9 mouse cellular contexts compared by ENCODE assay signal in the genomic region with DNA sequence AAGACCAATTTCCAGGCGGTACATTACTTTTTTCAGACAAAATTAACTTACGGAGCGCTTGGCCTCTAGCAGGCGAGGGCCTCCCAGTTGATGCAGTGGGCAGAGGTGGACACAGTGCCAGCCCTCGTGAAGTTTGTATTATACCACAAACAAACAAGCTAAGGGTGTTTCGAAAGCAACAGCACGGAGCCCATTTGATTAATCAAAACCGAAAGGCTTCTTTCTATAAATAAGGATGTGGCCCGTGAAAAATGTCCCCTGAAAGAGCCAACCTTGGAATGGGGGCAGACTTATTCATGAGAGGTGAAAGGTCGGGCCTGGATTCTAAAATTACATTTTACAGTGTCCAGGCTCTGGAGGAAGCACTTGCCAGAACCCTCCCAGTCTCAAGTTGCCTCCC. TPM values are rescaled to one million over a fixed set of nuclear protein-coding genes. Genes with fewer than 3 reads are reported as not detected.
A peak's percentile ranks its signal among the peaks of the same experiment; 100 is the strongest.
DNase-seq lines count a peak whose midpoint lies in the region; ATAC-seq and TF ChIP-seq lines count a peak whose summit lies in the region.
"Had no signal": no experiment of that assay in that cellular context is flagged by ENCODE, and none has a peak within 500 bp of the region (broad histone marks: within the 10 kb centered on the region; RNA-seq: fewer than 3 reads in every experiment).

No protein-coding gene starts in this region.

- H3K9ac ChIP-seq in forebrain, embryonic 12.5 days, result peak overlapping the region; percentile 76
- no peak overlapping the region for H3K9ac ChIP-seq in intestine, embryonic 14.5 days (ENCODE audit: low read length)
- no peak overlapping the region for H3K9ac ChIP-seq in lung, postnatal 0 days (replicated peaks; ENCODE audit: low read depth)

- 44% methylated on average over 10 of the region's 10 CpGs for WGBS in forebrain, embryonic 12.5 days
- 42% methylated on average over 10 of the region's 10 CpGs for WGBS in intestine, embryonic 14.5 days
- WGBS in lung, postnatal 0 days, result 39% methylated on average over 10 of the region's 10 CpGs
- 86% methylated on average over 10 of the region's 10 CpGs for WGBS in thymus, adult 2 months

- intact Hi-C loops in gastrocnemius, adult 2 months (cut with DNase I), result no loop called here

- peak overlapping the region; percentile 78 for H3K4me2 ChIP-seq in forebrain, embryonic 12.5 days
- H3K4me2 ChIP-seq in intestine, embryonic 14.5 days (ENCODE audit: low read length), result peak overlapping the region; percentile 73
- H3K4me2 ChIP-seq in lung, postnatal 0 days (replicated peaks; ENCODE audit: low read depth, low read length), result peak overlapping the region; percentile 93

- no peak for ATAC-seq in forebrain, embryonic 12.5 days (ENCODE audit: low FRiP score)
- no peak; the same call in 1 of the 2 replicates for ATAC-seq in intestine, embryonic 14.5 days (replicated peaks; ENCODE audit: low FRiP score, low TSS enrichment, low read depth)
- peak; percentile 2; the same call in 1 of the 2 replicates for ATAC-seq in lung, postnatal 0 days
- ATAC-seq in monocyte, adult 5-6 weeks (replicated peaks; ENCODE audit: insufficient number of reproducible peaks, low FRiP score, low TSS enrichment, poor library complexity, severe bottlenecking), result no peak

- H3K4me3 ChIP-seq in gastrocnemius, adult 2 months, result peak overlapping the region; percentile 93
- H3K4me3 ChIP-seq in forebrain, embryonic 12.5 days (replicated peaks), result peak overlapping the region; percentile 69
- peak overlapping the region; percentile 78 for H3K4me3 ChIP-seq in intestine, embryonic 14.5 days (ENCODE audit: low read depth, low read length)
- H3K4me3 ChIP-seq in lung, postnatal 0 days (ENCODE audit: low read depth, low read length), result peak overlapping the region; percentile 71; the same call in 1 of the 2 replicates
- no peak overlapping the region for H3K4me3 ChIP-seq in thymus, adult 2 months (ENCODE audit: control insufficient read depth, insufficient read depth, low read length)

- peak; percentile 65 for DNase-seq in gastrocnemius, adult 2 months
- DNase-seq in gastrocnemius, postnatal 10 days, result no peak
- no peak for DNase-seq in intestine, embryonic 14.5 days (ENCODE audit: low spot score)
- DNase-seq in lung, postnatal 0 days (ENCODE audit: low spot score), result peak; percentile 50
- DNase-seq in thymus, adult 2 months, result no peak
- DNase-seq in thymus, adult 18-20 months, result no peak

- H3K36me3 ChIP-seq in forebrain, embryonic 12.5 days (replicated peaks), result no peaks in the 10 kb centered on the region
- no peaks in the 10 kb centered on the region for H3K36me3 ChIP-seq in intestine, embryonic 14.5 days (ENCODE audit: control insufficient read depth, insufficient read depth, low read length)
- H3K36me3 ChIP-seq in lung, postnatal 0 days (ENCODE audit: insufficient read depth, low read length), result no peaks in the 10 kb centered on the region
- H3K36me3 ChIP-seq in thymus, adult 2 months (ENCODE audit: control insufficient read depth, insufficient read depth, low read length), result no peaks in the 10 kb centered on the region

- H3K27me3 ChIP-seq in forebrain, embryonic 12.5 days, result no peaks in the 10 kb centered on the region
- H3K27me3 ChIP-seq in intestine, embryonic 14.5 days (replicated peaks; ENCODE audit: control insufficient read depth, insufficient read depth, low read length), result no peaks in the 10 kb centered on the region
- no peaks in the 10 kb centered on the region for H3K27me3 ChIP-seq in lung, postnatal 0 days (replicated peaks; ENCODE audit: insufficient read depth, low read length)
- no peaks in the 10 kb centered on the region for H3K27me3 ChIP-seq in thymus, adult 2 months (ENCODE audit: control insufficient read depth, insufficient read depth, low read length)

- TF ChIP-seq POLR2A in thymus, adult 2 months (IDR thresholded peaks at IDR 0.05; ENCODE audit: control insufficient read depth, extremely low read depth, insufficient read depth, low read length, poor library complexity), result no peak

- peak overlapping the region; percentile 96 for H3K27ac ChIP-seq in gastrocnemius, adult 2 months
- H3K27ac ChIP-seq in forebrain, embryonic 12.5 days, result peak overlapping the region; percentile 56
- peak overlapping the region; percentile 83 for H3K27ac ChIP-seq in intestine, embryonic 14.5 days (ENCODE audit: low read depth)
- peak overlapping the region; percentile 77 for H3K27ac ChIP-seq in lung, postnatal 0 days (ENCODE audit: low read length)
- no peak overlapping the region for H3K27ac ChIP-seq in thymus, adult 2 months (ENCODE audit: control insufficient read depth, insufficient read depth, low read length)

- no peak for TF ChIP-seq EP300 in lung, postnatal 0 days (IDR thresholded peaks at IDR 0.05)

- H3K4me1 ChIP-seq in forebrain, embryonic 12.5 days, result peaks cover 18% of the 10 kb centered on the region
- peaks cover 18% of the 10 kb centered on the region for H3K4me1 ChIP-seq in intestine, embryonic 14.5 days (replicated peaks; ENCODE audit: control insufficient read depth, insufficient read depth, low read length)
- H3K4me1 ChIP-seq in lung, postnatal 0 days (ENCODE audit: insufficient read depth, low read depth, low read length), result peaks cover 16% of the 10 kb centered on the region
- peaks cover 9% of the 10 kb centered on the region for H3K4me1 ChIP-seq in thymus, adult 2 months (replicated peaks; ENCODE audit: control insufficient read depth, insufficient read depth, low read length)

- no peaks in the 10 kb centered on the region for H3K9me3 ChIP-seq in forebrain, embryonic 12.5 days
- no peaks in the 10 kb centered on the region for H3K9me3 ChIP-seq in intestine, embryonic 14.5 days (ENCODE audit: control insufficient read depth, low read length)
- no peaks in the 10 kb centered on the region for H3K9me3 ChIP-seq in lung, postnatal 0 days (ENCODE audit: low read length)

- no peak for TF ChIP-seq CTCF in gastrocnemius, adult 2 months (IDR thresholded peaks at IDR 0.05)
- no peak for TF ChIP-seq CTCF in lung, postnatal 0 days (IDR thresholded peaks at IDR 0.05)
- no peak for TF ChIP-seq CTCF in thymus, adult 2 months (IDR thresholded peaks at IDR 0.05; ENCODE audit: borderline replicate concordance, control insufficient read depth, extremely low read depth, insufficient read depth, low read length, poor library complexity)

RNA-seq across cellular contexts. Expression of a gene that starts 0.6 kb away (rescaled TPM):
- total RNA-seq in gastrocnemius, adult 2 months (2021), result 10 to 100 TPM; 17.1 to 30.1 TPM
- 10 to 100 TPM; 24.3 to 30.7 TPM for total RNA-seq in gastrocnemius, postnatal 10 days (2021)
- polyA plus RNA-seq in forebrain, embryonic 12.5 days (2016; fragmentation: Nextera tagmentation; extraction: Ambion mirVana), result 11.0 TPM in 2 replicates
- 62.7 and 77.2 TPM in 2 replicates for polyA plus RNA-seq in intestine, embryonic 14.5 days (2014; fragmentation: Nextera tagmentation; extraction: Ambion mirVana)
- polyA plus RNA-seq in lung, postnatal 0 days (2015; fragmentation: Nextera tagmentation; extraction: Ambion mirVana), result 76.9 and 86.2 TPM in 2 replicates
- polyA plus RNA-seq in thymus, adult 2 months (2012; rRNA removed), result 18.8 and 19.4 TPM in 2 replicates
- 53.6 to 72.6 TPM (median 70.6 TPM) in 3 replicates for total RNA-seq in monocyte, adult 5-6 weeks (2017)

RNA-seq across cellular contexts. Expression of a gene that starts 30.1 kb away (rescaled TPM):
- total RNA-seq in gastrocnemius, adult 2 months (2021), result not detected
- not detected for total RNA-seq in gastrocnemius, postnatal 10 days (2021)
- not detected in 2 replicates for polyA plus RNA-seq in forebrain, embryonic 12.5 days (2016; fragmentation: Nextera tagmentation; extraction: Ambion mirVana)
- polyA plus RNA-seq in intestine, embryonic 14.5 days (2014; fragmentation: Nextera tagmentation; extraction: Ambion mirVana), result not detected in 2 replicates
- polyA plus RNA-seq in lung, postnatal 0 days (2015; fragmentation: Nextera tagmentation; extraction: Ambion mirVana), result not detected in 2 replicates
- polyA plus RNA-seq in thymus, adult 2 months (2012; rRNA removed), result not detected in 2 replicates
- total RNA-seq in monocyte, adult 5-6 weeks (2017), result not detected in 3 replicates
- total RNA-seq: hematopoietic stem cell, adult 5-6 weeks had no signal

RNA-seq across cellular contexts. Expression of a gene that starts 59.6 kb away (rescaled TPM):
- not detected for total RNA-seq in gastrocnemius, adult 2 months (2021)
- total RNA-seq in gastrocnemius, postnatal 10 days (2021), result not detected
- not detected in 2 replicates for polyA plus RNA-seq in forebrain, embryonic 12.5 days (2016; fragmentation: Nextera tagmentation; extraction: Ambion mirVana)
- polyA plus RNA-seq in intestine, embryonic 14.5 days (2014; fragmentation: Nextera tagmentation; extraction: Ambion mirVana), result not detected in 2 replicates
- polyA plus RNA-seq in lung, postnatal 0 days (2015; fragmentation: Nextera tagmentation; extraction: Ambion mirVana), result not detected in 2 replicates
- polyA plus RNA-seq in thymus, adult 2 months (2012; rRNA removed), result not detected in 2 replicates
- total RNA-seq in monocyte, adult 5-6 weeks (2017), result not detected in 3 replicates
- total RNA-seq: hematopoietic stem cell, adult 5-6 weeks had no signal

Comparison
In these comparisons a context has a peak if more than half of its experiments do, and no peak if none do; other contexts are left out.
1. DNase-seq: peak in gastrocnemius, adult 2 months (single experiment) and lung, postnatal 0 days (single experiment); none in gastrocnemius, postnatal 10 days (single experiment), intestine, embryonic 14.5 days (single experiment), thymus, adult 2 months (single experiment) and thymus, adult 18-20 months (0 of 2).
2. Peak in every context shown above with its lines, with median percentiles within 50 percentile points of each other: H3K4me2 ChIP-seq.